14 mouse cellular contexts compared by ENCODE assay signal in genomic region chr10:19779092-19779491, GRCm38 (mm10).
DNase-seq lines count a peak whose midpoint lies in the region; ATAC-seq and TF ChIP-seq lines count a peak whose summit lies in the region.
"Had no signal": no experiment of that assay in that cellular context is flagged by ENCODE, and none has a peak within 500 bp of the region (broad histone marks: within the 10 kb centered on the region; RNA-seq: fewer than 3 reads in every experiment).

No protein-coding gene starts in this region.

- no peak overlapping the region for H3K4me3 ChIP-seq in forebrain, embryonic 13.5 days
- H3K4me3 ChIP-seq in forebrain, embryonic 12.5 days (replicated peaks): no peak overlapping the region
- H3K4me3 ChIP-seq in limb, embryonic 14.5 days (replicated peaks; ENCODE audit: low read length): no peak overlapping the region
- no peak overlapping the region for H3K4me3 ChIP-seq in limb, embryonic 10.5 days
- H3K4me3 ChIP-seq: limb, embryonic 12.5 days; myocyte had no signal

- no peak overlapping the region for H3K9ac ChIP-seq in forebrain, embryonic 13.5 days
- H3K9ac ChIP-seq in forebrain, embryonic 12.5 days: no peak overlapping the region
- no peak overlapping the region for H3K9ac ChIP-seq in limb, embryonic 14.5 days (ENCODE audit: low read depth, low read length, severe bottlenecking)
- H3K9ac ChIP-seq: limb, embryonic 12.5 days had no signal

- no peaks in the 10 kb centered on the region for H3K36me3 ChIP-seq in forebrain, embryonic 13.5 days (ENCODE audit: poor library complexity, severe bottlenecking)
- no peaks in the 10 kb centered on the region for H3K36me3 ChIP-seq in forebrain, embryonic 12.5 days (replicated peaks)
- no peaks in the 10 kb centered on the region for H3K36me3 ChIP-seq in limb, embryonic 14.5 days (ENCODE audit: control insufficient read depth, insufficient read depth, low read length)
- no peaks in the 10 kb centered on the region for H3K36me3 ChIP-seq in limb, embryonic 10.5 days
- H3K36me3 ChIP-seq: limb, embryonic 12.5 days had no signal

- H3K9me3 ChIP-seq in forebrain, embryonic 13.5 days (replicated peaks): no peaks in the 10 kb centered on the region
- H3K9me3 ChIP-seq in forebrain, embryonic 12.5 days: no peaks in the 10 kb centered on the region
- no peaks in the 10 kb centered on the region for H3K9me3 ChIP-seq in limb, embryonic 14.5 days (ENCODE audit: control insufficient read depth, low read length)
- no peaks in the 10 kb centered on the region for H3K9me3 ChIP-seq in limb, embryonic 10.5 days (replicated peaks)
- H3K9me3 ChIP-seq: limb, embryonic 12.5 days had no signal

- DNase-seq in limb, embryonic 14.5 days (ENCODE audit: low spot score): peak; percentile 25
- no peak for DNase-seq in limb, embryonic 10.5 days (ENCODE audit: low spot score)
- peak; percentile 10 to 42 for DNase-seq in layer of hippocampus, adult 8-10 months (ENCODE audit: low spot score in 2 of 2)
- peak; percentile 24 to 54 for DNase-seq in right cerebral cortex, adult 2 months (ENCODE audit: low spot score in 2 of 2)
- DNase-seq in urinary bladder, adult 2 months (ENCODE audit: low spot score): no peak
- DNase-seq in cerebellum, postnatal 4 days (ENCODE audit: low spot score in 2 of 2): no peak
- DNase-seq: adrenal gland, adult 2 months; cerebellum, adult 8-10 months; lung, postnatal 10 days had no signal

- no peak overlapping the region for H3K4me2 ChIP-seq in forebrain, embryonic 13.5 days
- H3K4me2 ChIP-seq in forebrain, embryonic 12.5 days: no peak overlapping the region
- H3K4me2 ChIP-seq in limb, embryonic 14.5 days (replicated peaks; ENCODE audit: low read depth, low read length, severe bottlenecking): no peak overlapping the region
- H3K4me2 ChIP-seq: limb, embryonic 12.5 days had no signal

- no peaks in the 10 kb centered on the region for H3K27me3 ChIP-seq in forebrain, embryonic 13.5 days
- H3K27me3 ChIP-seq in forebrain, embryonic 12.5 days: no peaks in the 10 kb centered on the region
- H3K27me3 ChIP-seq in limb, embryonic 14.5 days (ENCODE audit: control insufficient read depth, insufficient read depth, low read length): no peaks in the 10 kb centered on the region
- H3K27me3 ChIP-seq in limb, embryonic 10.5 days (ENCODE audit: low read depth, poor library complexity, severe bottlenecking): no peaks in the 10 kb centered on the region
- H3K27me3 ChIP-seq: limb, embryonic 12.5 days had no signal

- peak; percentile 62; the same call in 1 of the 2 replicates for ATAC-seq in forebrain, embryonic 13.5 days
- no peak for ATAC-seq in forebrain, embryonic 12.5 days (ENCODE audit: low FRiP score)
- no peak for ATAC-seq in limb, embryonic 14.5 days (ENCODE audit: low FRiP score, low read depth)
- ATAC-seq: inflammation-experienced regulatory T-cells, adult 6 months had no signal

- no peaks in the 10 kb centered on the region for H3K4me1 ChIP-seq in forebrain, embryonic 13.5 days
- no peaks in the 10 kb centered on the region for H3K4me1 ChIP-seq in forebrain, embryonic 12.5 days
- H3K4me1 ChIP-seq in limb, embryonic 14.5 days (ENCODE audit: control insufficient read depth, insufficient read depth, low read length): no peaks in the 10 kb centered on the region
- H3K4me1 ChIP-seq in limb, embryonic 10.5 days: no peaks in the 10 kb centered on the region
- H3K4me1 ChIP-seq: limb, embryonic 12.5 days had no signal

- WGBS in forebrain, embryonic 13.5 days: 76% methylated on average over 12 of the region's 12 CpGs
- WGBS in forebrain, embryonic 12.5 days: 86% methylated on average over 12 of the region's 12 CpGs
- WGBS in limb, embryonic 14.5 days: 51% methylated on average over 12 of the region's 12 CpGs
- WGBS in limb, embryonic 10.5 days: 88% methylated on average over 12 of the region's 12 CpGs

- no peak overlapping the region for H3K27ac ChIP-seq in forebrain, embryonic 13.5 days
- H3K27ac ChIP-seq in forebrain, embryonic 12.5 days: no peak overlapping the region
- no peak overlapping the region for H3K27ac ChIP-seq in limb, embryonic 14.5 days (replicated peaks; ENCODE audit: low read depth, low read length)
- no peak overlapping the region for H3K27ac ChIP-seq in limb, embryonic 10.5 days
- H3K27ac ChIP-seq: limb, embryonic 12.5 days had no signal

- TF ChIP-seq POLR2A in limb, embryonic 14.5 days (IDR thresholded peaks at IDR 0.05; ENCODE audit: borderline replicate concordance, extremely low read depth, insufficient read depth, insufficient read length): no peak

Comparison
In these comparisons a context has a peak if more than half of its experiments do, and no peak if none do; other contexts are left out.
1. DNase-seq: peak in limb, embryonic 14.5 days (single experiment), layer of hippocampus, adult 8-10 months (2 of 2) and right cerebral cortex, adult 2 months (2 of 2); none in limb, embryonic 10.5 days (single experiment), urinary bladder, adult 2 months (single experiment) and cerebellum, postnatal 4 days (0 of 2).